Mouse (Mus musculus) heart, adult 8-10 months (tissue): ENCODE results near the gene Dph3. TPM values are rescaled to one million over a fixed set of nuclear protein-coding genes. Genes with fewer than 3 reads are reported as not detected.

Experiments used
- DNase-seq: peaks from one replicate; pipeline ENCODE4 v3.0.0; 2022; ENCODE audit warnings: low spot score
- total RNA-seq, 4 experiments: library from RNA; stranded (reverse); gene quantifications; 2 replicates each; pipeline ENCODE4 v1.2.4; 2022

The Dph3 gene
- total RNA-seq, 4 experiments from 2014 or later = 73.7 to 91.2 (median 82.8) TPM

DNA sequence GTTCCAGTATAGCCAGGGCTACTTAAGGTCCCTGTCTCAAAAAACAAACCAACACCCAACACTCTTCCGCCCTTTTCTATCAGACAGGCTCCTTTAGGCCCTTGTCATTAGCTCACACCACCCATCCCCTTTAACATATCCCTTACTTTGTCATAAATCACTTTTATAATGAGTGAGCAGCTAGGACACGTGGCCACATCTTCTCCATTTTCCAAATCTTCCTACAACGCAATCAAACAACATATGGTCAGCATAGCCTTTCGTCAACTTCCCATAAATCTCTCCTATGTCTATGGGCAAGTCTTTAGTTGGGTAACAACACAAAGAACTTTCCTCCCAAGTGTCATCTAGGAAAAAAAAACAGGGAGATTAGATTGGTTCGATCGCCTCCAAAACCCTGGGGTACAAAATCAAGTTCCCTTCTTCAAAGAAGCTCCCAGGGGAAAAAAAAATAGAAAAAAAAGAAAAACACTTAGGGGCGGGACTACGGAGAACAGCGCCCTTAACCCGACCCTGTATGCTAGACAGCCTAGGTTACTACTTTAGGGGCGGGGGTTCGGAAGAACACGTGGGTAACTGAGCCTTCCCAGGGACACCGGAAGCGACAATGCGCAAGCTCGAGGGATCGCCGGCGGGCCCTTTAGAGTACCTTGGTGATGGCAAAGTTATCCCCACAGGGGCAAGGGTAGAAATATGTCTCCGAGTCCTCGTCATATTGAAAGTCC, 606 bp downstream of the Dph3 start, which contains the start of gene Oxnad1:
Gene Oxnad1, plus strand, starts transcription at position 614 of the 725 bp plus-strand sequence.
- no peak for DNase-seq

DNA sequence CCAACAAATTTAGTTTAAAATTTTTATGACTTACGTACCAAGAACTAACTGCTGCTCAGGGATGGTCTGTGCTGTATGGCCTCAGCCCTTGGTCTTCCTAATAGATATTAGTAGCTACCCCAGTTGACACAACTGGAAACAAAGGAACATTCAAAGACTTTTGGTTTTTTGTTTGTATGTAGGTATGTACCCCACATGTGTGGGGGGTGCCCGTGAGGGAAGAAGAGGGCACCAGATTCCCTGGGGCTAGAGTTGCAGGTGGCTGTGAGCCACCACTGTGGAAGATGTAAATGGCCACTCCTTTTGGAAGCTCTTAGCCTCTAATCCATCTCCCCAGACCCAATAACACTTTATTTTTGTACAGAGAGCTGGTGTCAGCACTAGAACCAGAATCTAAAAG, 2.1 kb downstream of the Dph3 start:
- DNase-seq = no peak

DNA sequence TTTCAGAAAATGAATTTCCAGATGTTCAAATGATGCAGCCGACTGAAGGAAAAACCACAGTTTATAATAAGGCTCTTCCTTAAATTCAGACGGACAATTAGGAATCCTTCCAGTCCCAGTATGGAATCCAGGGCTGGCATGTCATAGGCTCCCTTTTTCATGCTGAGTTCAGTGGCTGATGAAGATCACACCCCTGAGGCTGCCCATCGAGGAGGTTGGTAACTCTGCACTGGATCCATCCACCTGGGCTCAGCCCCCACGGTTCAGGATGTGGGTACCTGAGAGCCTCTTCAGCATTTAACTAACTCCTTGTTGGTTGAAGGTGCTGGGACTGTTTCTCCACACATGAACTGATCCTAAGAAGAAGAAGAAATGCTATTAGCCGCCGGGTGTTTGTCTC, 2.6 kb downstream of the Dph3 start:
- DNase-seq = no peak

DNA sequence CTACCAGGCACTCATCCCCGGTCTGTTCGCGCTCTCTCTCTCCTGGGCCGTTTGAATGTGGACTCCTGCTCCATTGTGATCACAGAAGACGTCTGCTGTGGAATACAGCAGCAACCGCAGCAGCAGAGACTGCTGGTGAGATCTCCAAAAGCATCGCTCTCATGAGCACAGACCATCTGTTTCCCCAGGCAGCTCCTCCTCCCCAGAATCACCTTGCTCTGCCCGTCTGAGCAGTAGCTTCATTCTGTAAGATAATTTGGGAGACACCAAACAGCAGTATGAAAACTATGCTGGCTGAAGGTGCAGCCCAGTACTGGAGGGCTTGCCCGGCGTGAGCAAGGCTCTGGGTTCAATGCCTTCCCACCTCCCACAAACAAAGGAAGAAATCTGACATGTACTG, 4.5 kb downstream of the Dph3 start:
- DNase-seq = no peak

DNA sequence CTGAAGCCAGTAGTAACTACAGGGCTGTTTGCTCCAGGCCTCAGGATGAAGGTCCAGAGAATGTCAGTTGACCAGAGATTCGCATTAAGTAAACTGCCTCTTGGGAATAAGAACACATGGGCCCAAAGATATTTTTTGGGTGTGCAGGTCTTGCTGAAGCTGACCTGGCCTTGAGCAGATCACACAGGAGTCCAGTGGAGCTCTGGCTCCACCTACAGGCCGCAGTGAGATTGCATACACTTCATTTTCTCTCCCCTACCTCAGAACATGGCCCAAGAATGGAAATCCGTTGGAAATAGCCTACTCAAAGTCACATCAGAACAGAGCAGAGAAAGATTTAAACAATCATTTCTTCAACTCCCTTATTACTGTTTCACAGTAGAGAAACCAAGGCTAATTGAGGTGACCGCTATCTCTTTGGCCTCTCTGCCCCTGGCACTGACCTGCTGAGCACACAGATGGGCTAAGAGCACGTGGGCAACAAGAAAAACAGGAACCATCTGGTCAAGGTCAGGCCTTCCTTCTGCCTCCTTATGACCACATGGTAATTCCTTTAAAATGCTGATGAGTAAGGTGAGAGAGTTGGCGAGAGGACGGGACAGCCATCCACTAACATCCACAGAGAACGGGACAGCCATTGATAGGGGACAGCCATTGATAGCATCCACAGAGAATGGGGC, 8.5 kb downstream of the Dph3 start:
- DNase-seq = peak; percentile 72

DNA sequence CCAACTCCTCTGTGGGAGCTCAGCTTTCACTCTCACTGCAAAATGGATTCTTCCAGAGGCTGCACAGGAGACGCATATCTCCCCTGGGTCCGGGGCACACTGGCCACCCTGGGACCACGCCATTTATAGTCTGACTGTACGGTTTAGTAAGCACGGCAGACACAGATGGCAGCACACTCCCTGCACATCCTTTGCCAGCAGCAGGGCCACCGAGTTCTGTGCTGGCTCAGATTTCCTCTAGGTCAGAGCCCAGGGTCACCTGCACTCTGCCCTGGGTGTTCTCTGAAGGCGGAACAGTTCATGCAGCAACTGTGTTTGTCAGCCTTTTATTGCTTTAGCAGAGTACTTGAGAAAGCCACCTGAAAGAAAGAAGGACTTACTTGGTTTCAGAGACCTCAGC, 11.6 kb downstream of the Dph3 start:
- DNase-seq = no peak

DNA sequence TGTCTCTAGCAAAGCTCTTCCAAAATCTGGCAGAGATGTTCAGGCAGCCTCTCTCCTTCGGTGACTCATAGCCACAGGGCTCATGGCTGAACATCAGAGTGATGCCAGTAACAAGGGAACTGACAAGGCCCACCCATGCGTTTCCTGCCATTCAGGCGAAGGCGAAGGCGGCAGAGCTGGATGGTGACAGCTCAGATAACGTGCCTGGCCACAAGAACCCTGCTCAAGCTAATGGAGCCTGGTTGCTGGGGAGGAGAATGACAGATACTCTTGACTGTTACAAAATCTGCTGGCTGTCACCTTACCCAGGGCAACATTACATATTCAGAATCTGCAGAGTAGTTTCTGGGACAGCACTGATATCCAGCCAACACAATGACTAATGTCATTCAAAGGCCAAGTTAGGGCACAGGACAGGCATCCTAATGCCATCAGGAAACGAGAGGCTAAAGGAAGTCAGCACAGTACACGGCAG, 12.3 kb downstream of the Dph3 start:
- DNase-seq = peak; percentile 71

DNA sequence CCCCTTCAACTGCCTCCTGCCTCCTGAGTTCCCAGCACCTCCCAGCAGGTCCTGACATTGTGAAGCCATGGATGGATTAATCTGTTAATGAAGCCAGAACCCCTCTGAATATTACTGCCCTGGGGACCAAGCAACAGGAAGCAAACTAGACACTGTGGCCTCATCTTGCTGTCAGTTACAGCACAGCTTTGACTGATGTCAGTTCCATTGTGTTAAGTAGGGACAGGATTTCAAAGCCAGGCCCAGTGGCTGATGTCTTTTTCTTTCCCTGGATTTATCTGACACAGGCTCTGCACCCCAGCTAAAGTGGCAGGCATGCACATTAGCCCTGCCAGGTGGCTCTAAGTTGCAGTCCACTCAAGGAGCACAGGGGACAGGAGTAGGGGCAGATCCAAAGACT, 12.7 kb downstream of the Dph3 start:
- DNase-seq = no peak

DNA sequence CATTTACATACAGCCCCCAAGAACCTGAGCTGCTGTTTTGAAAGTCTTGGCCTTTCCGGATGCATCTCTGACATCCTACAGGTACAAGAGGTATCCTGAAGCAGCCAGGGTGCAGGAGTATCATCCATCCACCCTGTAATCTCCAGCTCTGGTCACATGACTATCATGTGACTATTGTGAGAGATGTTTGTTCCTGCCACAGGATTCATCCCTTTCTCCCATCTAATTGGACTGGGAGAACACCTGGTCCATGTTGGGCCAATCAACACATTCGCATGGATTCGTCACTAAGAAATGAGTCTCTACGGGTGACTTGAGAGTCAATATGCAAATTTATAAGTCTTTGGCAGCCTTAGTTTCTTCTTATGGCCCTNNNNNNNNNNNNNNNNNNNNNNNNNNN, 24.1 kb downstream of the Dph3 start:
- no peak for DNase-seq

DNA sequence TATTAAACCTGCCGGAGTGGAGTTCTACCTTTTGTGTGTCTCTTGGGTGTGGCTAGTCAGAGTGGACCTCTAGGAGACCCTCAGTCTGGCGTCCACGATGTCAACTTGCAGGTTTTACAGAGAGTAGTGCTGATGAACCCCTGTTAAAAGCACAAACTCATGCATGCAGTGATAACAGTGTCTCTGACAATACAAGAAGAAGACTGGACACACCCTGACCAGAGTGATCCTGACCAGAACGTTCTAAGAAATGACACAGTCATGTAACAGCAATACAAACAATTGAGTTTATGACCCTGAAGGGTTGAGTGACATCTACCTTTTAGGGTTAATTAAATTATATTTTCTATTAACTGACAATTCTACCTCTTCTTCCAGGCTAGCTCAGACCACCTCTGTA, 27.9 kb downstream of the Dph3 start:
- no peak for DNase-seq

DNA sequence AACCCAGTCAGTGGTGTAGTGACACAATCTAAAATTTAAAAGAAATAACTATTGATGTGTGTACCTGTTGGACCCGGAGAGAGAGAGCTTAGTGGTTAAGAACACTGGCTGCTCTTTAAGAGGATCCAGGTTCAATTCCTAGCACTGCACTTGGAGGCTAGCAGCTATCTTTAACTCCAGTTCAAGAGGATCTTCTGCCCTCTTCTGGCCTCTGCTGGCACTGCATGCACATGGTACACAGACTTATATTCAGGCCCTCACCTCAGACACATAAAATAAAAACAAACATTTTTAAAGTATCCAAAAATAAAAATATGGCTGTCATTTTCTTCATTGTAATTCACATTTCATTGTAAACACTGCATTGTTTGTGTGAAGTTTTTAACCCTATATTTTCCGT, 28.9 kb downstream of the Dph3 start:
- DNase-seq = peak; percentile 27

DNA sequence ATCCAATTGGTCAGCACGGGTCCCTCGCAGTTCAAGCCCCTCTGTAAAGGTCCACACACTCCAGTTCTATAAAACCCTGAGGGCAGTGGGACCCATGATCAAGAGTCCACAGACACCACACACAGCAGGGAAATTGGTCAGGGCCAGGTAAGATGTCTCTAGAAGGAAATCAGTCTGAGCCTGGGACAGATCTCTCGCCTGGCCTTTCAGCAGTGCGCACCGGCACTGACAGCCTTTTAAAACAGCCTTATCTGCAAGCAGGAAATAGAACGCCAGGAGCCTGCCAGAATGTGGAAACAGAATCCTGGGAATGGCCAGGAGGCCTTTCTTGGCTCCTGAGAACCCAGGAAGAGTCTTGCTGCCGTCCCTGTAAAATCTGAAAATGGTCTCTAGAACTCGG, 29.7 kb downstream of the Dph3 start:
- DNase-seq = no peak

DNA sequence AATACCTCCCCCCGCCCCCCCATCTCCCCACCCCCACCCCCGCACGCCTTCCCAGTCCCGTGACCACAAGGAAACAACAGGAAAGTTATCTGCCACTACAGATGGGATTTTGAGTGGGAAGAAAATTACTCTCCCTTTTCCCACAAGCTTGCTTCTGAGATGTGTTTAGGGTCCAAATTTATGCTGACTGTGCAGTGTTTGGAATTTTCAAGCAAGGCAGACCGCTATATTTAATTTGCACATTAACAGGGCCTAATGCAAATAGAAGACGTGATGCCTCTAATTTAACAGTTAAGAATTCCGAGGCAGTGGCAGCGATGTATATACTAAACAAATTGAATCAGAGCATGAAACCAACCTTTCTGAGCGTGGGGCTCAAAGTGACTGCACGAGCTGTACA, 30.7 kb downstream of the Dph3 start:
- no peak for DNase-seq

DNA sequence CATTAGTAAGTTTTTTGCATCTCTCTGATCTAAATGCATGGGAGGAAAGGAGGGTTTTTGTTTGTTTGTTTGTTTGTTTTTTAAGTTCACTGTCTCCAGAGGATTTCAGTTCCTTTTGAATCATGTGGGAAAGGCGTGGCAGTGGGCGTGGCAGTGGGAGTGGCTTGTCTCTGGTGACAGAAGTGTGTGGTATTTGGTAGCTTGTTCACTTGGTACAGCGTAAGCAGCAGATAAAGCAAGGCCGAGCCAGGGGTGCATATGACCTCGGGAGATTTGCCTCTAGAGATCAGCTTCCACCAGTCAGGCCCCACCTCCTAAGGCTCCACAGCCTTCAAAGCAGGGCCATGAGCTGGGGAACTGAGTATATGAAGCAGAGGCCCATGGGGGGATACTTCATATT, 31.6 kb downstream of the Dph3 start:
- DNase-seq = no peak

DNA sequence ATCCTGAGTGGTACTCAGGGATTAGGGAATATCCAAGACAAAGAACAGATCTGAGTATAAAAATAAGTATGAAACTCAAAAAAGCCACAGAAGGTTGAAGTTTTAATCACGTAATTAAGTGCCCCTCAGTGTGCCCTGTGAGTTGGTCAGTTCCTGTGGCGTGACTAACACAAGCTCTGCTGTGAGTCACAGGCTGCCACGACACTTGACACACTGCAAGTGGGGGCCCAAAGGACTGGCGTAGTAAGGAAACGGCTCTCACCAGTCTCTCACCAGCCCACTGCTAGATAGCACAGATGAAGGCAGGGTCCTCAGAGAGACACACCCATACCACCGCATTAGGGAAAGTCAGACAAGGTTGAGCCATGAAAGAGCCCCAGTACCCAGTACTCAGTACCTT, 35.4 kb downstream of the Dph3 start:
- no peak for DNase-seq

DNA sequence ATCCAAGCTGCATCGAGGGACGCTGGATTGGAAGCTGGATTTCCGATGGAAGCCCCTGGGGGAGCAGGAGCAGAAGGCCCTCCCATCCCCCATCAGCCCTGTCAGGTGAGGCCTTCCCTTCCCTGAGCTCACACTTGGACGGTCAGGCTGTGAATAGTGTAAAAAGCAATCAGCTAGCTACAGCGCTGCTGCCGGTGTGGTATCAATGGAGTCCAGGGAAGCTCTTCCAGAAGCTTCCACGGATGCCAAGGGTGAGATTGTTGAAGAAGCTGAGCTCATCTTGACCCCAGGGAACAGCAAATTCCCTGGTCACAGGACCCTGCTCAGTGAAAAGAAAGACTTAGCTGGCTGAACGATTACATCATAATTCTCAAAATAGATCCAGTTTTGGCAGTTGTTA, 39.2 kb downstream of the Dph3 start:
- DNase-seq = no peak

DNA sequence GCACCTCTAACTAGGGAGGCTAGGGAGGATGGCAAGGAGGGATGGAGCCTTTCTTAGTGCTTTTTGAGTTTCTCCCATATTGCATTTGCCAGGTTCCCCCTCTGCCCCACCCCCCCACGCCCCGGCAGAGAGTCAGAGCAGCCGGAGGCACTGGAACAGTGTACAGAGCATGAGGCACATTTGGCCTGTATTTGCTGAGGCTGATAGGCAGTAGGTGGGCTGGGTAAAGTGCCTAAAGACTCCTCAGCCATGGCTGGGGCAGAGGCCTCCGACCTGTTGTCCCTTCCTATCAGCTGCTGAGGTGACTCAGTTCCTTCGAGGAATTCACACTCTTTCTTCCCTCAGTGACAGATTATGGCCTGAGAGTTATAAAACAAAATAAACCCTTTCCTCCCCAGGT, 43.4 kb downstream of the Dph3 start:
- no peak for DNase-seq

DNA sequence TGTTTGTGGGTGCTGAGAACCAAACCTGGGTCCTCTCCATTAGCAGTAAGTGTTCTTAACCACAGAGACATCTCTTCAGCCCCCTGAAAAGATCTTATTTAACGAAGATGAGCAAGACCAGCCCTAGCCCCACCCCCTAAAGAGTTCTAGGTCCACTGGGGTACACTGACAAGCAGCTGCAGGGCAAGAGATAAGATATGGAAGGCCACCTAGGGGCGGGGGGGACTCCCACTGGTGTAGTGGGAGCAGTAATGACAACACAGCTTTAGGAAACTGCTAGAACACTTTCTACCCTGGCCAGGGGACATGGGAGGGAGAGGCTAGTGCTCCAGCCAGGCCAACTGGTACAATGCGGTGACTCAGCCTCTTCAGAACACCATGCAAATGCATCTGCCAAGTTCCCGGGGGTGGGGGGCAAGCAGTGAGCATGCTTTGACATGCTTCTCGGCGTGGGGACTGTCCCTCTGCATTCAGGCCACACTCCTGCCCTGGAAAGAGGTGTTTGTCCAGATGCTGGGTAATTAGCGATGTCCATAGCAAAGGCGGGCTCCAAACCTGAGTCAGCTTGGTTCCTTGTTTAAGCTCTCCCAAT, 47.8 kb downstream of the Dph3 start:
- no peak for DNase-seq

DNA sequence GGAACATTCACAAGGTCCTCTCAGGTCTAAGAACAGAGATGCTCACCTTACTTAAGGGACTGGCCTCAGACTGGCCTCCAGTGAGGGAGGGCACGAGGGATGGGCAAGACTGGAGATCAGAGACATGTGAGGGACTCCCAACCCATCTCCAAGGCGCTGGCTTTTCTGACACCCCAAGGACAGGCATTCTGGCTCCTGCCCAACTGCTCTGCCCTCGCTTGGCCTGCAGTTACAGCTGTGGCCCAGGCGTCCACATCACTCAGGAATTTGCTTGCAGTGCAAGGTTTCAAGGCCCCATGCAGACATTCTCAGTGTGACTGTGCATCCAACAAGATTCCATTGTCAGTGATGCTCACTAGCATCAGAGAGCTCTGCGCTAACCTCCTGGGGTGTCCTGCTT, 49.0 kb downstream of the Dph3 start:
- DNase-seq = no peak

DNA sequence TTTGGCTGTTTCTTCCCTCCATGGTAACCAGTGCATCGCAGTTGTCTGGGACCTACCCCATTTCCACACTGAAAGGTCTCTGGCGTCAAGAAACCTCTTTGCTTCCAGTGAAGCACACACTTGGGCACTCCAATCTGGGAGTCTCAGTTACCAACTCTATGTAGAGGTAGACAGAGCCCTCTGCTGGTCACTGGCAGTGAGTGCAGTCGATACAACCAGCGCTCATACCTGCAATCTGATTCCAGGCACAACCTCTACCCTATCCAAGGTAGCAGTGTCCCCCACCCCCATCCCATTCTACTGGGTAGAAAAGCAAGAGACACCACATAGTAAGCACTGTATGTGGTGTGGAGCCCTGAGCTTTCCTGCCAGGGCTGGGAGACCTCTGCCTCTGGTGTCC, 53.0 kb downstream of the Dph3 start:
- peak; percentile 78 for DNase-seq
